Mouse (Mus musculus) liver, embryonic 18 days (tissue): ENCODE measurements around the gene Maats1. TPM values are rescaled to one million over a fixed set of nuclear protein-coding genes. Genes with fewer than 3 reads are reported as not detected.

Experiments used
- polyA plus RNA-seq: library from polyadenylated mRNA; depleted of rRNA; stranded (reverse); fragments of >200 nt; gene quantifications from 2 replicates; pipeline ENCODE4 v1.2.3, GENCODE M21; 2012; rRNA removed

Gene Maats1
- polyA plus RNA-seq, result 0.02 and 0.04 TPM in 2 replicates

GRCm38 (mm10) chr16:38341396-38342324 is at the start of gene Maats1:
Maats1 (minus strand) TSS chr16:38342143.

GRCm38 (mm10) chr16:38361933-38362332 is 20.0 kb upstream of the Maats1 start, which contains the start of gene Popdc2:
Popdc2 (plus strand) TSS chr16:38362209.

GRCm38 (mm10) chr16:38346529-38347325 is 4.8 kb upstream of the Maats1 start, which contains the start of the genes Cox17 and Gm21987:
Cox17 (plus strand) TSS chr16:38346991.
Gm21987 (plus strand) TSS chr16:38347040.

GRCm38 (mm10) chr16:38294685-38295348 is 47.1 kb downstream of the Maats1 start, which contains the start of gene Nr1i2:
Nr1i2 (minus strand) TSS chr16:38294824.

Other genes with a start within 250 kb of the Maats1 start
- gene Nr1i2, start 47.3 kb downstream of the Maats1 start, polyA plus RNA-seq, result 19.0 and 20.4 TPM in 2 replicates
- 150 and 164 TPM in 2 replicates for gene Cox17, start 4.8 kb upstream of the Maats1 start, polyA plus RNA-seq
- gene Gm21987, start 4.9 kb upstream of the Maats1 start, polyA plus RNA-seq, result not detected in 2 replicates
- gene Popdc2, start 20.1 kb upstream of the Maats1 start, polyA plus RNA-seq, result 9.8 and 10.6 TPM in 2 replicates
- 51.4 and 52.5 TPM in 2 replicates for gene Pla1a, start 91.0 kb upstream of the Maats1 start, polyA plus RNA-seq
- 11.0 and 11.5 TPM in 2 replicates for gene Adprh, start 110.6 kb upstream of the Maats1 start, polyA plus RNA-seq
- gene Cd80, start 113.4 kb upstream of the Maats1 start, polyA plus RNA-seq, result 0.68 and 0.71 TPM in 2 replicates
- gene Timmdc1, start 180.5 kb upstream of the Maats1 start, polyA plus RNA-seq, result 7.9 and 8.6 TPM in 2 replicates
- 5.7 and 6.2 TPM in 2 replicates for gene Poglut1, start 208.1 kb upstream of the Maats1 start, polyA plus RNA-seq
- 36.9 and 44.6 TPM in 2 replicates for gene Tmem39a, start 216.6 kb upstream of the Maats1 start, polyA plus RNA-seq